Mouse (Mus musculus) skeletal muscle tissue, postnatal 0 days (tissue): ENCODE measurements around the gene Gm1673. TPM values are rescaled to one million over a fixed set of nuclear protein-coding genes. Genes with fewer than 3 reads are reported as not detected.

ENCODE experiments used
- polyA plus RNA-seq: library from polyadenylated mRNA; unstranded; fragments of >200 nt; fragmentation: Nextera tagmentation; extraction: Ambion mirVana; gene quantifications from 2 replicates; pipeline ENCODE4 v1.2.1, GENCODE M21; 2015

The Gm1673 gene
- 18.5 and 23.2 TPM in 2 replicates for polyA plus RNA-seq

DNA sequence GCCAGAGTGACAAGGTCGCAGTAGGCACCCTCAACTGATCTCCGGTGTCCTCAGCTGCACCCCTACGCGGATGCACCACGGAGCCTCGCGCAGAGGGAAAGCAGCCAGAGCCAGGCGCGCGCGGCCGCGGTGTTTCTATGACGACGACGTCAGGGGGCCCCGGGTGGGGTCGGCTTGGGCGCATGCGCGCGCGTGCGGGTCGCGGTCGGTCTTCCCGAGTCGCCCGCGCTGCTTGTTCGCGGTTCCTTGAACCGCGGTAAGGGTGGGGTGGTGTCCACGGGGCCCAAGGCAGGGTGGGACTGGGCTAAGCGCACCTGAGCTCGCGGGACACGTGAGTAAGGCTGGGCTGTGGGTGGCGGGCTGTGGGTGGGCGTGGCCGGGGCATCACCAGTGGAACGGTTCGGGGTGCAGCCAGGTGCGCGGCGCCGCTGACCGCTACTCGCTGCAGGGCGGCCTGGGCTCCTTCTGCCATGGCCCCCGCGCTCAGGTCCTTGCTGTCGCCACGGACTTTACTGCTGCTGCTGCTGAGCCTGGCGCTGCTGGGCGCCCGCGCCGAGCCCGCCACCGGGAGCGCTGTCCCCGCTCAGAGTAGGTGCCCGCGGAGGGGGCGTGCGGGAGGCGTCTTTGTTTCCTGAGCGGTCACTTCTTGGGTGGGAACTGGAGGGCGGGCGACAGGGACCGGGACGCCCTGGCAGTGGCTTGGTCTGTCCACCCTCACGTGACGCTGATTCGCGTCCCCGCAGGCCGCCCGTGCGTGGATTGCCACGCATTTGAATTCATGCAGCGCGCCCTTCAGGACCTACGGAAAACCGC, at the start of gene Gm1673:
Gm1673 (plus strand) TSS at position 125 of the 813 bp plus-strand sequence.

DNA sequence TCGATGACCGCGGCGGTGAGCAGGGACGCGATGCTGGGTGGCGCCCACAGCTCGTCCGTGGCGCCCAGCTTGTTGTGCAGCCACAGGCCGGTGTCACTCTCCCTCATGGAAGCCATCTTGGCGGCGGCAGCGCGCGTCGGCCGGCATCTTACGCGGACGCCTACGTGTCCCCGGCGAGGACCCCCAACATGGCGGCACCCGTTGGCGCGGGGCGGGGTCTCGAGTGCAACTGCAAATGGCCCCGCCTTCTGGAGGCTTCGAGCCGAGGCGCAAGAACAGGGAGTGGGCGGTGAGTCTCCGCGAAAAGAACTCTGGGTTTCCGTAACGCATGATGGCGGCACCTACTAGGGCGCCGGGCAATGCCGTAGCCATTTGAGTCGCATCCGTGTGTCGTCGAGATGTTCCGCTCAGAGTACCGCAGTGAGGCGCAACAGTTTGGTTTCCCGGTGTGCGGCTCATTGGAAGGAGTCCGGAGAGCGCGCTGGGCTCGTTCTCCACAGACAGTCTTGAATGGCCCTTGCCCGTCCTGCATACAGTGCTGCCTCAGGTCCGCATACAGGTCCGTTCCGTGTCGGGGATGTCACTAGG, 47.0 kb upstream of the Gm1673 start, which contains the start of gene Nelfa:
Nelfa (minus strand) TSS at position 294 of the 588 bp plus-strand sequence.

DNA sequence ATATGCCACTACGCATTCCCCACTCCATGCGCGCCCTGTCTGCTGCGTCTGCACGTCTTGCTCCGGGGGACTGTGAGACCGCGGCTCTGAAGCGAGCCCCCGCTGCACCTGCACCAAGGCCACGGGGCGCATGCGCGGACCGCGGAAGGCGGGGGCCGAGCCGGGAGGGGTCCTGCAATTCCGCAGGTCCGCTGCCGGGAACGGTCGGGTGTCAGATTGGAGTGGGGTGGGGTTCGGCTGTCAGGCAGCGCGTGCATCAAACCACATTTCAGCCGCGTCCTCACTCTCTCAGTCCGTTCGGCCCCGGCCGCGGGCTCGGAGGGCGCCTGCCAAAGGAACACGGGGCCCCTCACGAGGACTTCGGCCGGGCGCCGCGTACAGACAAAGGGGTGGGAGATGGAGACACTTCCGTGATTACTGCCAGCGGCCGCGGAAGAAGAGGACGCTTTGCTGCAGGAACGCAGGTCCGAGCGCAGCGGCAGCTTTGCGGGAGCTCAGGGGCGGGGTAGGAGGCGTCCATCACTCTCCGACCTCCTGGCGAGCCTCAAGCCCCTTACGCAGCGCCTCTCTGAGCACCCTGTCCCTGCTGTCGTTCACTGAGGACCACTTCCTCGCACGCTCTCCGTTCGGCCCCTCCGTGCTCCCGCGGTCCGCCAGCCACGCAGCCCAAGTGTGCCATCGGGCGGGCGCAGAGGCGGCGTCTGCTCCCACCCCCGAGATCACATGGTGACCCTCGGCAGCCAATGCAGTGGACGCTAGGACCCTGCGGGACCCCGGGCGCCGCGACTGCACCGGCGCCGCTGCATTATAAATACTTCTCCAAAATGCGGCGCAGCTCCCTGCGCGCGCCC, 12.8 kb downstream of the Gm1673 start, which contains the start of gene Nat8l:
Nat8l (plus strand) TSS at position 142 of the 851 bp plus-strand sequence.

Other genes with a start within 250 kb of the Gm1673 start
- gene Letm1, start 200.6 kb upstream of the Gm1673 start, polyA plus RNA-seq = 34.0 and 35.0 TPM in 2 replicates
- gene Nsd2, start 162.7 kb upstream of the Gm1673 start, polyA plus RNA-seq = 10.8 and 11.3 TPM in 2 replicates
- gene Nelfa, start 47.0 kb upstream of the Gm1673 start, polyA plus RNA-seq = 20.8 and 22.4 TPM in 2 replicates
- gene Nat8l, start 12.6 kb downstream of the Gm1673 start, polyA plus RNA-seq = 0.28 and 1.8 TPM in 2 replicates
- 3.9 and 7.0 TPM in 2 replicates for gene Poln, start 186.0 kb downstream of the Gm1673 start, polyA plus RNA-seq
- 8.8 and 12.1 TPM in 2 replicates for gene Haus3, start 186.1 kb downstream of the Gm1673 start, polyA plus RNA-seq
- gene Mxd4, start 204.3 kb downstream of the Gm1673 start, polyA plus RNA-seq = 23.3 and 24.8 TPM in 2 replicates